Mouse (Mus musculus) bone marrow macrophage, adult 2 months (primary cell): ENCODE data around the gene Slc26a10.

Source experiments
- CTCF ChIP-seq: IDR thresholded peaks from 2 replicates; pipeline ENCODE4 v1.5.1; 2012; ENCODE audit warnings: low read depth, mild to moderate bottlenecking, low read length, moderate library complexity
- POLR2A ChIP-seq: IDR thresholded peaks from 2 replicates; pipeline ENCODE4 v1.6.1; 2012; ENCODE audit warnings: mild to moderate bottlenecking, low read depth, low read length, borderline replicate concordance

DNA sequence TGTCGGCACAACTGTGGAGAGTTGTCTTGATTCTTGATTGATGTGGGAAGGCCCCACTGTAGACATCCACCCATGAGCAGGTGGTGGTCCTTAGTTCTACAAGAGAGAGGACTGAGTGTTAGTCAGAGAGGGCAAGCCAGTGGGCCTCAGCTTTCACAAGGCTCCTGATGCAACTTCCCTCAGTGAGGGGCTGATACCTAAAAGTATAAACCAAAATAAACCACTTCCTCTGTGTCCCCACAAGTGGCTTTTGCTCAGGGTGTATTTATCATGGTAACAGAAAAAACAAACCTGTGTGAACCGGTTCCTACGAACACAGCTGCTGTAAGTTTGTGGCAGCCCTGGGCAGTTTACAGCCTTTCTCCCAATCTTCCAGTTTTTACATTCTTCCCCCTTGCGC lies 43.9 kb downstream of the Slc26a10 start:
- TF ChIP-seq CTCF (no peak), POLR2A (no peak)
